Mouse (Mus musculus): ENCODE data around the gene Dock1.

DNA sequence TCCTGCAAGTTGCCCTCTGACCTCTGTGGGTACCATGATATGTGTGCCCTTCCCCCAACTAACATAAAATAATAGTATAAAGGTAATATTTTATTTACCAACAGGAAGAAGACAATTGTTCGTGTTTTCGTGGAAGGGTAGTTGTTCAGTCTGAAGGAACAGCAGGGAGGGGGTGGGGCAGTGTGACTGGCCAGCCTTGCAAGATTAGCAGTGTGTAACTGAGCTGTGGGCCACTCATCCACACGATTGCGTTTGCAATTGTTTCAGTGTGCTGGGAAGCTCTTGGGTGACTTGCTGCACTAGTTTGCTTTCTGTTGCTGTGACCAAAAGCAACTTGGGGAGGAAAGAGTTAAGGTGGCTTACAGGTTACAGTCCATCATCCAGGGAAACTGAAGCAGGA, 7.4 kb downstream of the Dock1 start:
- TF ChIP-seq CTCF (IDR thresholded peaks at IDR 0.05; ENCODE audit: extremely low read depth, insufficient read depth, insufficient read length, insufficient replicate concordance) = no peak
- no peak for TF ChIP-seq POLR2A (IDR thresholded peaks at IDR 0.05; ENCODE audit: low read depth, low read length)

Measured in spleen, adult 2 months (tissue).